Mouse (Mus musculus) forebrain, embryonic 13.5 days (tissue): ENCODE measurements around the gene Zfp949. TPM values are rescaled to one million over a fixed set of nuclear protein-coding genes. Genes with fewer than 3 reads are reported as not detected.
A peak's percentile ranks its signal among the peaks of the same experiment; 100 is the strongest.
"Not testable (repeated sequence)": the region's sequence is repeated elsewhere in the genome, so short reads cannot be mapped to it uniquely, and the experiment has no call there.

ENCODE experiments used
- ATAC-seq: fragments of 200-750 bp; cut with Nextera tagmentation; 2 replicates; pipeline ENCODE4 v1.8.0; 2017
- H3K27ac ChIP-seq: fragments of 300-500 bp; sonication (generic); 2 replicates; pipeline ENCODE4 v1.5.1; 2015; ENCODE audit warnings: inconsistent platforms, mild to moderate bottlenecking, moderate library complexity
- H3K27me3 ChIP-seq: fragments of 300-500 bp; sonication (generic); 2 replicates; pipeline ENCODE4 v1.6.1; 2015; ENCODE audit warnings: mild to moderate bottlenecking, inconsistent platforms
- H3K36me3 ChIP-seq: fragments of 300-500 bp; sonication (generic); 2 replicates; pipeline ENCODE4 v1.6.1; 2015; ENCODE audit warnings: mild to moderate bottlenecking, inconsistent platforms; ENCODE audit not compliant: poor library complexity, severe bottlenecking
- H3K4me1 ChIP-seq: fragments of 300-500 bp; sonication (generic); 2 replicates; pipeline ENCODE4 v1.6.1; 2015; ENCODE audit warnings: inconsistent platforms
- H3K4me2 ChIP-seq: fragments of 300-500 bp; sonication (generic); 2 replicates; pipeline ENCODE4 v1.6.1; 2015; ENCODE audit warnings: inconsistent platforms, mild to moderate bottlenecking, moderate library complexity
- H3K4me3 ChIP-seq: fragments of 300-500 bp; sonication (generic); 2 replicates; pipeline ENCODE4 v1.5.1; 2015; ENCODE audit warnings: mild to moderate bottlenecking, inconsistent platforms
- H3K9ac ChIP-seq: fragments of 300-500 bp; sonication (generic); 2 replicates; pipeline ENCODE4 v1.6.1; 2015; ENCODE audit warnings: mild to moderate bottlenecking, inconsistent platforms
- H3K9me3 ChIP-seq: fragments of 300-500 bp; sonication (generic); replicated peaks from 2 replicates; pipeline ENCODE4 v1.6.1; 2016; ENCODE audit warnings: inconsistent platforms
- WGBS: fragments of 180-500 bp; shearing (Covaris S2); methylation state at CpG from one replicate; pipeline ENCODE4 v1.1.7; 2015; 5-methylcytosine and 5-hydroxymethylcytosine counted together
- polyA plus RNA-seq: library from polyadenylated mRNA; unstranded; fragments of >200 nt; fragmentation: Nextera tagmentation; extraction: Ambion mirVana; gene quantifications from 2 replicates; pipeline ENCODE4 v1.2.1, GENCODE M21; 2015

Zfp949 gene
- polyA plus RNA-seq, 1 experiment from 2014 or later: 13.6 TPM

GRCm38 (mm10) chr9:88546657-88547056 is 1.2 kb upstream of the Zfp949 start:
- 67% methylated on average over 8 of the region's 8 CpGs for WGBS
- Histone ChIP-seq H3K4me2 (no peak overlapping the region), H3K4me1 (peaks cover 28% of the 10 kb centered on the region), H3K27ac (no peak overlapping the region), H3K27me3 (no peaks in the 10 kb centered on the region), H3K36me3 (no peaks in the 10 kb centered on the region), H3K4me3 (no peak overlapping the region), H3K9me3 (no peaks in the 10 kb centered on the region), H3K9ac (no peak overlapping the region)
- ATAC-seq: no peak

- H3K4me1 ChIP-seq: peaks cover 28% of the 10 kb centered on the region
- H3K4me2 ChIP-seq: peak overlapping the region; percentile 74
- peak overlapping the region; percentile 84 for H3K4me3 ChIP-seq
- peaks cover 4% of the 10 kb centered on the region; the same call in 1 of the 2 replicates for H3K36me3 ChIP-seq
- H3K9ac ChIP-seq: peak overlapping the region; percentile 79; the same call in 1 of the 2 replicates
- ATAC-seq: peak; percentile 33
- no peaks in the 10 kb centered on the region for H3K9me3 ChIP-seq
- 32% methylated on average over 7 of the region's 7 CpGs for WGBS
- H3K27ac ChIP-seq: no peak overlapping the region
- no peaks in the 10 kb centered on the region for H3K27me3 ChIP-seq
These were observed 550 bp upstream of the Zfp949 start for GRCm38 (mm10) chr9:88547270-88547669.

GRCm38 (mm10) chr9:88548614-88548945 is 760 bp downstream of the Zfp949 start:
- no peak overlapping the region for H3K27ac ChIP-seq
- 5% methylated on average over 8 of the region's 8 CpGs for WGBS
- H3K4me2 ChIP-seq: peak overlapping the region; percentile 74
- H3K36me3 ChIP-seq: peaks cover 13% of the 10 kb centered on the region
- ATAC-seq: peak; percentile 4; the same call in 1 of the 2 replicates
- peaks cover 28% of the 10 kb centered on the region for H3K4me1 ChIP-seq
- H3K9ac ChIP-seq: peak overlapping the region; percentile 79
- peak overlapping the region; percentile 84 for H3K4me3 ChIP-seq
- no peaks in the 10 kb centered on the region for H3K9me3 ChIP-seq
- no peaks in the 10 kb centered on the region for H3K27me3 ChIP-seq

GRCm38 (mm10) chr9:88553071-88553470 is 5.3 kb downstream of the Zfp949 start:
- H3K4me3 ChIP-seq: no peak overlapping the region
- peaks cover 24% of the 10 kb centered on the region for H3K4me1 ChIP-seq
- no peak overlapping the region for H3K4me2 ChIP-seq
- H3K9ac ChIP-seq: no peak overlapping the region
- H3K36me3 ChIP-seq: peaks cover 26% of the 10 kb centered on the region
- WGBS: 97% methylated on average over 14 of the region's 14 CpGs
- no peaks in the 10 kb centered on the region for H3K27me3 ChIP-seq
- no peak overlapping the region for H3K27ac ChIP-seq
- H3K9me3 ChIP-seq: no peaks in the 10 kb centered on the region
- no peak for ATAC-seq

GRCm38 (mm10) chr9:88558146-88558545 is 10.3 kb downstream of the Zfp949 start:
- peaks cover 53% of the 10 kb centered on the region for H3K36me3 ChIP-seq
- ATAC-seq: no peak
- WGBS: 89% methylated on average over 4 of the region's 4 CpGs

GRCm38 (mm10) chr9:88561476-88561875 is 13.7 kb downstream of the Zfp949 start:
- not testable (repeated sequence) for H3K4me3 ChIP-seq, ATAC-seq, H3K4me1 ChIP-seq, H3K9me3 ChIP-seq, H3K27ac ChIP-seq, H3K27me3 ChIP-seq, H3K4me2 ChIP-seq, H3K9ac ChIP-seq
- 94% methylated on average over 2 of the region's 2 CpGs for WGBS
- H3K36me3 ChIP-seq: peaks cover 66% of the 10 kb centered on the region

More at GRCm38 (mm10) chr9:88558146-88558545, 10.3 kb downstream of the Zfp949 start:
- Histone ChIP-seq H3K9ac (no peak overlapping the region), H3K4me3 (no peak overlapping the region), H3K9me3 (no peaks in the 10 kb centered on the region), H3K27me3 (no peaks in the 10 kb centered on the region), H3K4me1 (no peaks in the 10 kb centered on the region), H3K4me2 (no peak overlapping the region), H3K27ac (no peak overlapping the region)

GRCm38 (mm10) chr9:88570471-88570870 is 22.7 kb downstream of the Zfp949 start:
- H3K4me3 ChIP-seq, H3K9ac ChIP-seq, H3K27ac ChIP-seq, H3K4me1 ChIP-seq, H3K27me3 ChIP-seq, H3K4me2 ChIP-seq: not testable (repeated sequence)
- H3K9me3 ChIP-seq: peaks cover 21% of the 10 kb centered on the region
- ATAC-seq: peak; percentile 33; the same call in 1 of the 2 replicates
- H3K36me3 ChIP-seq: peaks cover 48% of the 10 kb centered on the region
- WGBS: 100% methylated on average over 3 of the region's 3 CpGs

GRCm38 (mm10) chr9:88580591-88580990 is 32.8 kb downstream of the Zfp949 start, which contains the start of gene Trim43a:
TSS of gene Trim43a (plus strand) at chr9:88580891.
- not testable (repeated sequence) for ATAC-seq, H3K36me3 ChIP-seq, H3K4me2 ChIP-seq, H3K27me3 ChIP-seq, H3K9ac ChIP-seq, H3K4me3 ChIP-seq, H3K27ac ChIP-seq, H3K9me3 ChIP-seq, H3K4me1 ChIP-seq
- WGBS: 83% methylated on average over 2 of the region's 2 CpGs

GRCm38 (mm10) chr9:88593708-88594107 is 45.9 kb downstream of the Zfp949 start:
- H3K4me2 ChIP-seq, H3K27me3 ChIP-seq, H3K27ac ChIP-seq, H3K9ac ChIP-seq, H3K4me1 ChIP-seq, H3K9me3 ChIP-seq, H3K36me3 ChIP-seq, ATAC-seq, H3K4me3 ChIP-seq: not testable (repeated sequence)
- 84% methylated on average over 6 of the region's 6 CpGs for WGBS

GRCm38 (mm10) chr9:88599206-88600162 is 51.7 kb downstream of the Zfp949 start:
- H3K9ac ChIP-seq, H3K27ac ChIP-seq, H3K9me3 ChIP-seq, H3K27me3 ChIP-seq, H3K36me3 ChIP-seq, H3K4me1 ChIP-seq: not testable (repeated sequence)
- Histone ChIP-seq H3K4me3 (peak overlapping the region; percentile 34), H3K4me2 (peak overlapping the region; percentile 57)
- 1% methylated on average over 48 of the region's 50 CpGs for WGBS
- peak; percentile 99 for ATAC-seq
